Mouse (Mus musculus) liver, embryonic 15.5 days (tissue): ENCODE measurements around the gene Lclat1. TPM values are rescaled to one million over a fixed set of nuclear protein-coding genes. Genes with fewer than 3 reads are reported as not detected.

ENCODE experiments used
- ATAC-seq: fragments of 200-750 bp; cut with Nextera tagmentation; 2 replicates; pipeline ENCODE4 v1.8.0; 2017; ENCODE audit warnings: moderate number of reproducible peaks, mild to moderate bottlenecking, moderate library complexity; ENCODE audit not compliant: insufficient read depth
- H3K27ac ChIP-seq: fragments of 300-500 bp; sonication (generic); replicated peaks from 2 replicates; pipeline ENCODE4 v1.5.1; 2015; ENCODE audit warnings: mild to moderate bottlenecking, inconsistent platforms
- H3K27me3 ChIP-seq: fragments of 300-500 bp; sonication (generic); 2 replicates; pipeline ENCODE4 v1.6.1; 2015; ENCODE audit warnings: mild to moderate bottlenecking, inconsistent platforms
- H3K36me3 ChIP-seq: fragments of 300-500 bp; sonication (generic); replicated peaks from 2 replicates; pipeline ENCODE4 v1.6.1; 2015; ENCODE audit warnings: moderate library complexity, mild to moderate bottlenecking, inconsistent platforms
- H3K4me1 ChIP-seq: fragments of 300-500 bp; sonication (generic); replicated peaks from 2 replicates; pipeline ENCODE4 v1.6.1; 2015; ENCODE audit warnings: inconsistent platforms
- H3K4me2 ChIP-seq: fragments of 300-500 bp; sonication (generic); 2 replicates; pipeline ENCODE4 v1.6.1; 2015; ENCODE audit warnings: moderate library complexity, mild to moderate bottlenecking, inconsistent platforms
- H3K4me3 ChIP-seq: fragments of 300-500 bp; sonication (generic); replicated peaks from 2 replicates; pipeline ENCODE4 v1.5.1; 2015; ENCODE audit warnings: mild to moderate bottlenecking, inconsistent platforms
- H3K9ac ChIP-seq: fragments of 300-500 bp; sonication (generic); 2 replicates; pipeline ENCODE4 v1.6.1; 2015; ENCODE audit warnings: moderate library complexity, mild to moderate bottlenecking, inconsistent platforms
- H3K9me3 ChIP-seq: fragments of 300-500 bp; sonication (generic); replicated peaks from 2 replicates; pipeline ENCODE4 v1.6.1; 2016; ENCODE audit warnings: inconsistent platforms
- WGBS: fragments of 180-500 bp; shearing (Covaris S2); methylation state at CpG from one replicate; pipeline ENCODE4 v1.1.7; 2015; ENCODE audit warnings: mixed read lengths; ENCODE audit not compliant: insufficient replicate concordance; 5-methylcytosine and 5-hydroxymethylcytosine counted together
- polyA plus RNA-seq: library from polyadenylated mRNA; unstranded; fragments of >200 nt; fragmentation: Nextera tagmentation; extraction: Ambion mirVana; gene quantifications from 2 replicates; pipeline ENCODE4 v1.2.1, GENCODE M21; 2015

Lclat1 gene
- polyA plus RNA-seq, 1 experiment from 2014 or later, result 2.5 TPM

- no peaks in the 10 kb centered on the region for H3K36me3 ChIP-seq
- H3K9me3 ChIP-seq, result no peaks in the 10 kb centered on the region
- peaks cover 8% of the 10 kb centered on the region for H3K4me1 ChIP-seq
- no peak overlapping the region for H3K4me3 ChIP-seq
- no peak overlapping the region for H3K9ac ChIP-seq
- H3K27me3 ChIP-seq, result no peaks in the 10 kb centered on the region
- H3K4me2 ChIP-seq, result no peak overlapping the region
- H3K27ac ChIP-seq, result no peak overlapping the region
- WGBS, result 80% methylated on average over 4 of the region's 4 CpGs
- ATAC-seq, result no peak
Observed at GRCm38 (mm10) chr17:73113230-73113629, 5.4 kb downstream of the Lclat1 start.

DNA sequence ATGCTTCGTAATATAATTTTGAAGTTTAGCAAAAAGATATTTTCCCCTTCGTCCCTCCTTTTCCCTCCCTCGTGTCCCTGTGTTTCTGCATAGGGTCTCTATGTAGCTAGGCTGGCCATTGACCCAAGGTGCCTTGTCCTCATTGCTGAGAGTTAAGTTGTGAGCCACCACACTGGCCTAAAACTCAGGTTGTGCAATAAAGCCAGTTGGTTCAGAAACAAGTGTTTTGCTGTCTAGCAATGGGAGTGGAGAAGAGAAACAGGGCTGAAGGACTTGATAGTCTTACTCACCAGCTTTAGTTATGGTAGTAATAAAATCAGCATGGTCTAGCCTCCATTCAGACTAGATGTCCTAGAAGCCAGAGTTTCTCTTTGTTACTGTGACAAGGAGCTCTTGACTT, 10.3 kb downstream of the Lclat1 start:
- no peaks in the 10 kb centered on the region for H3K36me3 ChIP-seq
- no peaks in the 10 kb centered on the region for H3K9me3 ChIP-seq
- ATAC-seq, result no peak
- no peak overlapping the region for H3K4me2 ChIP-seq
- H3K4me3 ChIP-seq, result no peak overlapping the region
- H3K27ac ChIP-seq, result no peak overlapping the region
- 74% methylated on average over 3 of the region's 3 CpGs for WGBS
- no peaks in the 10 kb centered on the region for H3K27me3 ChIP-seq
- H3K9ac ChIP-seq, result no peak overlapping the region
- no peaks in the 10 kb centered on the region; the same call in 1 of the 2 replicates for H3K4me1 ChIP-seq

DNA sequence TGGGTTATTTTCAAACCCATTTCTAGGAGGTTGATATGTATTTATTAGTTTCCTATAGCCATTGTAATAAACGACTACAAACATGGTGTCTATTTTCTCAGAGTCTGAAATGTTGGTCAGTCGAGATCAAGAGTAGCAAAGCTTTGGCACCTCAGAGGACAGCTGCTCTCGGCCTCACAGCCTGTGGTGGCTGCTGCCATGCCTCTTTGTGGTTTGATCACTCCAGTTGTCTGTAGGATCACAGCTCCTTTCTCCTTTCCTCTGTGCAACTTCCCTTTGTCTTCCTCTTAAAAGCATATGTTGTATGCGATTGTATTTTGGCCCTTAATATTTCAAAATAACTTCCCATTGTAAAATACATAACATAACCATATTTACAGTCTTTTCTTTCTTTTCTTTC, 10.9 kb downstream of the Lclat1 start:
- Histone ChIP-seq H3K9ac (no peak overlapping the region), H3K9me3 (no peaks in the 10 kb centered on the region), H3K4me3 (no peak overlapping the region), H3K4me1 (no peaks in the 10 kb centered on the region; the same call in 1 of the 2 replicates), H3K36me3 (no peaks in the 10 kb centered on the region), H3K27ac (no peak overlapping the region), H3K27me3 (no peaks in the 10 kb centered on the region), H3K4me2 (no peak overlapping the region)
- 25% methylated on average over 4 of the region's 4 CpGs for whole genome bisulfite sequencing
- ATAC-seq, result no peak

DNA sequence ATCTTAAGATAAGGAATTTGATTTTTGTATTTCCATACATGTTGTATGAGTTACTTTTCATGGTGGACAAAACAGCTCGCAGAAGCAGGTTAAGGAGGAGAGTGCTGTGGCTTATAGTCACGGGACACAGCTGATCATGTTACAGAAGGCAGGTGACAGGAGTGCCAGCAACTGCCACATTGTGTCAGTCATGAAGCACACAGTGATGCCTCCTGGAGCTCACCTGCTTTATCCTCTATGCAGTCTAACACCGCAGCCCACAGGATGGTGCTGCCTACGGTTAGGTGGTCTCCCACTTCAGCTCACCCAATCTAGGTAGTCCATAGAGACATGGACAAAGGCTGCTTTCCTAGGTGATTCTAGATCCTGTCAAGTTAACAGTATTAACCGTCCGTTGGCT, 11.4 kb downstream of the Lclat1 start:
- no peaks in the 10 kb centered on the region for H3K9me3 ChIP-seq
- no peaks in the 10 kb centered on the region for H3K36me3 ChIP-seq
- H3K9ac ChIP-seq, result no peak overlapping the region
- no peak for ATAC-seq
- no peaks in the 10 kb centered on the region for H3K27me3 ChIP-seq
- H3K4me2 ChIP-seq, result no peak overlapping the region
- WGBS, result 66% methylated on average over 6 of the region's 6 CpGs
- no peaks in the 10 kb centered on the region; the same call in 1 of the 2 replicates for H3K4me1 ChIP-seq
- no peak overlapping the region for H3K4me3 ChIP-seq
- H3K27ac ChIP-seq, result no peak overlapping the region

GRCm38 (mm10) chr17:73120545-73120944, 12.8 kb downstream of the Lclat1 start:
- H3K9me3 ChIP-seq, result no peaks in the 10 kb centered on the region
- ATAC-seq, result no peak
- WGBS, result 73% methylated on average over 5 of the region's 5 CpGs
- H3K27ac ChIP-seq, result no peak overlapping the region
- no peaks in the 10 kb centered on the region for H3K36me3 ChIP-seq
- no peaks in the 10 kb centered on the region for H3K27me3 ChIP-seq
- H3K4me3 ChIP-seq, result no peak overlapping the region
- no peak overlapping the region for H3K9ac ChIP-seq
- H3K4me2 ChIP-seq, result no peak overlapping the region
- no peaks in the 10 kb centered on the region; the same call in 1 of the 2 replicates for H3K4me1 ChIP-seq

- Histone ChIP-seq H3K4me2 (no peak overlapping the region), H3K9ac (no peak overlapping the region), H3K27ac (no peak overlapping the region), H3K9me3 (no peaks in the 10 kb centered on the region), H3K4me3 (no peak overlapping the region), H3K27me3 (no peaks in the 10 kb centered on the region), H3K36me3 (no peaks in the 10 kb centered on the region), H3K4me1 (peaks cover 4% of the 10 kb centered on the region; the same call in 1 of the 2 replicates)
- ATAC-seq, result no peak
- 53% methylated on average over 2 of the region's 2 CpGs for whole genome bisulfite sequencing
Observed at GRCm38 (mm10) chr17:73121726-73122125, 13.9 kb downstream of the Lclat1 start.

- H3K36me3 ChIP-seq, result no peaks in the 10 kb centered on the region
- 32% methylated on average over 2 of the region's 2 CpGs for WGBS
- no peak for ATAC-seq
Observed at GRCm38 (mm10) chr17:73126349-73126748, 18.6 kb downstream of the Lclat1 start.

DNA sequence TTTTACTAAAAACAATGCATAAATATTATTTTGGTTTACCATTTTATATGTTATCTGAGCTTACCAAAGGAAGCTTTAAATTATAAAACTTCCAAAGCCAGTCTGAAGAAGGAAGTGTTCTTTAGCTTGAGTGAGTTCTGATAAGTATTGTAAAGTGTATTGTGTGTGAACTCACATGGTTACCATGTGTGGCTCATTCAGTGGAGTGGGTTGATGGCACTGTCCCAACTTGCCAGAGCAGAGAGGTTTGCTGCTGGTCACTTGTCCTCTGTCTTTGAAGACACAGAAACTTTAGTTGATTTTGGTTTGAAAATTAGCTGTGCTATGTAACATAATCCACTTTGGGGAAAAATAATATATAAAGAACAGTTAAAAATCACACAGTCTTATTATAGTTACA, 19.1 kb downstream of the Lclat1 start:
- no peaks in the 10 kb centered on the region for H3K36me3 ChIP-seq
- H3K27ac ChIP-seq, result no peak overlapping the region
- H3K4me1 ChIP-seq, result peaks cover 4% of the 10 kb centered on the region; the same call in 1 of the 2 replicates
- no peaks in the 10 kb centered on the region for H3K27me3 ChIP-seq
- H3K9me3 ChIP-seq, result no peaks in the 10 kb centered on the region
- ATAC-seq, result no peak
- no peak overlapping the region for H3K9ac ChIP-seq
- no peak overlapping the region for H3K4me2 ChIP-seq
- no peak overlapping the region for H3K4me3 ChIP-seq

More at GRCm38 (mm10) chr17:73126349-73126748, 18.6 kb downstream of the Lclat1 start:
- Histone ChIP-seq H3K4me2 (no peak overlapping the region), H3K27ac (no peak overlapping the region), H3K9me3 (no peaks in the 10 kb centered on the region), H3K9ac (no peak overlapping the region), H3K4me3 (no peak overlapping the region), H3K27me3 (no peaks in the 10 kb centered on the region), H3K4me1 (peaks cover 4% of the 10 kb centered on the region; the same call in 1 of the 2 replicates)

DNA sequence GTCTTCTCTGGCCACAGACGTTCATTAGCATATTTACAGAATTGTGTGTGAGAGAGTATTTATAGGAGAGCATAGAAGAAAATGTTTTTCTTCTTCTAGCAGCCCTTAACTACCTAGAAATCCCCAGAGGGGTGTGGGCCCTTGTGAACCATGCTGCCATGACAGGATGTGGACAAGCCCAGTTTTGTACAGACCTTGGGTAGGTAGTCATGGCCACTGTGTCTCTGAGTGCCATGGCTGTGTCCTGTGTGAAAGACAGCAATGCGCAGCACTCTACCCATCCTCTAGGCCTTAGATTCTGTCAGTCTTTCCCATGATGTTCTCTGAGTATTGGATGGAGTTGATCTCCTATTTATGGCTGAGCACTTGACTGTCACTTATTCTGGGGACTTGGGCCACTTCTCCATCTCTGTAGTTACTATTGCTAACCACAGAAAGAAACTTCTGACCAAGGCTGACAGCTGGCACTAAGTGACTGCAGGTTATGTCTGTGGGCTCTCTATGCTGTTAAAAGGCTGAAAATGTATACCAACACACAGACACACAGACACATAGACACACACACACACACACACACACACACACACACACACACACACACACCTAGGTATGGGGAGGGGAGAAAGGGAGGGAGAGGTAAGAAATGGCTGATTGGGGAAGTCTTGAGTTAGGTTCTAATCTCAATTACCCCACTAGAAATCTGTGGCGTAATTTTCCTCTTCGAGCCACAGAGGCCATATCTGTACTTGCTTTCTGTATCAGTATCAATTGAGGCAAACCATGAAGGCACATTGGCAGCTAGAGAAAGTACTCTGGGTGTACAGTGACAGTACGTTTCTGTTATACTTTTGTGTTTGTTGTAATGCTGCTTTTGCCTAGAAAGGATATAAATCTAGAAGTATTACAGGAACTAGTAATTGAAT, 29.0 kb downstream of the Lclat1 start:
- 39% methylated on average over 5 of the region's 5 CpGs for WGBS
- no peak overlapping the region for H3K4me3 ChIP-seq
- no peaks in the 10 kb centered on the region for H3K36me3 ChIP-seq
- H3K4me2 ChIP-seq, result no peak overlapping the region
- 0 out of 2 replicates have a peak, but pooled peaks cover 6% of the 10 kb centered on the region for H3K27me3 ChIP-seq
- no peak overlapping the region for H3K27ac ChIP-seq
- no peaks in the 10 kb centered on the region for H3K9me3 ChIP-seq
- peaks cover 9% of the 10 kb centered on the region; the same call in 1 of the 2 replicates for H3K4me1 ChIP-seq
- no peak overlapping the region for H3K9ac ChIP-seq
- no peak for ATAC-seq

DNA sequence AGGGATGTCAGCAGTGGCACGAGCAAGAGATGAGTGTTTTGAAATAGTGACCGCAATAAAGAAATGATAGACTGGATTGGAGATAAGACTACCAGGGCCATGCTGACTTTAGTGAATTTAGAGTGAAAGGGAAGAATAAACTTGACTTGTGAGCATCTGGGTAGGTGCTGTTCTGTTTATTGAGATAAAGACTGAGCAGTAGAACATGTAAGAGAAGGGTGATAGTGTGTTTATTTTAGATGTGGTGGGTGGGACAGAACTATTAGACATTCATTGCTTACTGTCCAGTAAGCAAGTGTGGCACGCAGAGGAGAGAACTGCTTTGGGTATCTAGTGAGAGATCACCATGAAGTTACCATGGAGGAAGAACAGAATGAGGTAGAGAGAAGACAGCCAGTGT, 30.4 kb downstream of the Lclat1 start:
- 42% methylated on average over 3 of the region's 3 CpGs for WGBS
- H3K27me3 ChIP-seq, result 0 out of 2 replicates have a peak, but pooled peaks cover 6% of the 10 kb centered on the region
- ATAC-seq, result 0 out of 2 replicates have a peak, but pooled peaks have one; percentile 17
- no peak overlapping the region for H3K9ac ChIP-seq
- H3K4me1 ChIP-seq, result peaks cover 13% of the 10 kb centered on the region
- no peak overlapping the region for H3K4me2 ChIP-seq
- no peaks in the 10 kb centered on the region for H3K36me3 ChIP-seq
- H3K27ac ChIP-seq, result no peak overlapping the region
- H3K4me3 ChIP-seq, result no peak overlapping the region
- H3K9me3 ChIP-seq, result no peaks in the 10 kb centered on the region

DNA sequence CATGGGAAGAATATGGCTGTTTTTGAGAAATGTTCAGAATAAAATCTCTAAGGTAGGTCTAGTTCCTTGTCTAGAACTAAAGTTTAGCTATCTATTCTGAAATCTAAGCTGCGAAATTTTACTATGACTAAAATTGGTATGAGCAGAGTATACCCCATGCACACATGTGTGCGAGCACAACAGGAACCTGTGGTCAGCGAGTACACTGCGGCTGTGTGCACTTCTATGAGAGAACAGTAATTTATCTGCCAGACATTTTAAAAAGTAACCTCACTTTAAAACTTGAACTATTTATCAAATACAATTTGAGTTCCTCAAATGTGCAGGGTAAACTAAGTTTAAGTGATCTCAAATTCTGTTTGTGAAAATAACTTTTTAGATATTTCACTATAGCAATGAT, 34.2 kb downstream of the Lclat1 start:
- Histone ChIP-seq H3K36me3 (no peaks in the 10 kb centered on the region), H3K9ac (no peak overlapping the region), H3K27ac (no peak overlapping the region), H3K9me3 (no peaks in the 10 kb centered on the region), H3K4me3 (no peak overlapping the region), H3K27me3 (0 out of 2 replicates have a peak, but pooled peaks cover 10% of the 10 kb centered on the region), H3K4me2 (no peak overlapping the region), H3K4me1 (peaks cover 13% of the 10 kb centered on the region)
- 12% methylated on average over 4 of the region's 4 CpGs for WGBS
- ATAC-seq, result no peak
